Mouse (Mus musculus): ENCODE results near the gene Espn.

DNA sequence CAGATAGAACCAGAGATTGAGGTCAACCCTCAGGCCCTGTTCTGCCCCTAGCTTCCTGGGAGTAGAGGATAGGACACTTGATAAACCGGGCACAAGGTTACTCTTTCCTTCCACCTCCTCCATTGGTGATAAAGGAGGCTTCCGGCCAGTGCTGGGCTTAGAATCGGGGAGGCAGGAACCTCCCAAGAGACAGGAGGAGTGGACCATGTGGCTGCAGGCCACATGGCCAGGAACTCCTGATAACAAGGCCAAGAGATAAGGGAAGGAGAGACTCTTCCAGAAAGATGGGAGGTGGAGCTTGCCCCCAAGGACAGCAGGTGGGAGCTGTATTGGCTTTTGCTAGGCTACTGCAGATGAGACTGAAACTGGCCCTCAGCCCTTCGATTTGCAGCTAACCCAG, 1.6 kb downstream of the Espn start:
- TF ChIP-seq CTCF (IDR thresholded peaks at IDR 0.05; ENCODE audit: control insufficient read depth, insufficient read depth, insufficient replicate concordance, low read depth, low read length) (no peak), POLR2A (IDR thresholded peaks at IDR 0.05; ENCODE audit: control insufficient read depth, low read depth, low read length) (no peak)
